Mouse (Mus musculus) limb, embryonic 15.5 days (tissue): ENCODE data around the gene Socs7. TPM values are rescaled to one million over a fixed set of nuclear protein-coding genes. Genes with fewer than 3 reads are reported as not detected.
"Not testable (repeated sequence)": the region's sequence is repeated elsewhere in the genome, so short reads cannot be mapped to it uniquely, and the experiment has no call there.

Experiments
- ATAC-seq: fragments of 200-750 bp; cut with Nextera tagmentation; 2 replicates; pipeline ENCODE4 v1.8.0; 2017; ENCODE audit warnings: low read depth, moderate TSS enrichment; ENCODE audit not compliant: insufficient number of reproducible peaks, low FRiP score, low TSS enrichment
- H3K27ac ChIP-seq: fragments of 300-500 bp; sonication (generic); 2 replicates; pipeline ENCODE4 v1.5.1; 2015; ENCODE audit warnings: moderate library complexity, mild to moderate bottlenecking, inconsistent platforms
- H3K27me3 ChIP-seq: fragments of 300-500 bp; sonication (generic); 2 replicates; pipeline ENCODE4 v1.6.1; 2015; ENCODE audit warnings: inconsistent platforms
- H3K36me3 ChIP-seq: fragments of 300-500 bp; sonication (generic); 2 replicates; pipeline ENCODE4 v1.6.1; 2015; ENCODE audit warnings: inconsistent platforms
- H3K4me1 ChIP-seq: fragments of 300-500 bp; sonication (generic); 2 replicates; pipeline ENCODE4 v1.6.1; 2015; ENCODE audit warnings: inconsistent platforms
- H3K4me2 ChIP-seq: fragments of 300-500 bp; sonication (generic); 2 replicates; pipeline ENCODE4 v1.6.1; 2015; ENCODE audit warnings: mild to moderate bottlenecking, inconsistent platforms
- H3K4me3 ChIP-seq: fragments of 300-500 bp; sonication (generic); 2 replicates; pipeline ENCODE4 v1.5.1; 2015; ENCODE audit warnings: mild to moderate bottlenecking, inconsistent platforms
- H3K9ac ChIP-seq: fragments of 300-500 bp; sonication (generic); 2 replicates; pipeline ENCODE4 v1.6.1; 2015; ENCODE audit warnings: inconsistent platforms
- H3K9me3 ChIP-seq: fragments of 300-500 bp; sonication (generic); 2 replicates; pipeline ENCODE4 v1.6.1; 2016; ENCODE audit warnings: inconsistent platforms
- WGBS: fragments of 180-500 bp; shearing (Covaris S2); methylation state at CpG from one replicate; pipeline ENCODE4 v1.1.7; 2015; 5-methylcytosine and 5-hydroxymethylcytosine counted together
- polyA plus RNA-seq: library from polyadenylated mRNA; unstranded; fragments of >200 nt; fragmentation: Nextera tagmentation; extraction: Ambion mirVana; gene quantifications from 2 replicates; pipeline ENCODE4 v1.2.1, GENCODE M21; 2015

Gene Socs7
- polyA plus RNA-seq, 1 experiment from 2014 or later = 4.4 TPM

DNA sequence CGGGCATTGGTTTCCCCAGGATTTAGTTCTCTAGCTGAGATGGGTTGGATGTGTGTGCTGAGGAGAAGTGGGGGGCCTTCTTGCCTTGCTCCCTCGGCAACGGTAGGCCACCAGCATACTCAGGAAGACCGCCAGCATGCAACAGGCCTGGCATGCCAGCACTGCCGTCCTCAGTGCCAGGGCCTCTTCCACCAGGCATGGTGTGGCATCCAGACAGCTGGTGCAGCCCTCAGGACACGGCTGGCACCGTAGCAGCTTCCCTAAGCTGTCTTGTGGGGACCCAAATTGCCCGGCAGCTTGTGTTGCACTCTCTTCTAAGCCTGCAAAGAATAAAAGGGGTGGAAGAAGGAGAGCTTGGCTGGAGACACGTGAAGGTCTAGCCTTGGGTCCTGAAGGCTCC lies 16.0 kb upstream of the Socs7 start:
- no peaks in the 10 kb centered on the region for H3K36me3 ChIP-seq
- 0 out of 2 replicates have a peak, but pooled peaks cover 3% of the 10 kb centered on the region for H3K27me3 ChIP-seq
- no peaks in the 10 kb centered on the region for H3K9me3 ChIP-seq
- peaks cover 22% of the 10 kb centered on the region for H3K4me1 ChIP-seq
- ATAC-seq = no peak
- no peak overlapping the region for H3K27ac ChIP-seq
- H3K4me3 ChIP-seq = no peak overlapping the region
- no peak overlapping the region for H3K4me2 ChIP-seq
- WGBS = 81% methylated on average over 9 of the region's 9 CpGs
- no peak overlapping the region for H3K9ac ChIP-seq

- no peak overlapping the region for H3K4me3 ChIP-seq
- WGBS = 83% methylated on average over 9 of the region's 9 CpGs
- H3K27me3 ChIP-seq = 0 out of 2 replicates have a peak, but pooled peaks cover 3% of the 10 kb centered on the region
- no peak overlapping the region for H3K4me2 ChIP-seq
- H3K27ac ChIP-seq = no peak overlapping the region
- ATAC-seq = no peak
- no peaks in the 10 kb centered on the region for H3K9me3 ChIP-seq
- no peaks in the 10 kb centered on the region for H3K36me3 ChIP-seq
- H3K9ac ChIP-seq = no peak overlapping the region
- H3K4me1 ChIP-seq = peaks cover 22% of the 10 kb centered on the region
These were observed 15.1 kb upstream of the Socs7 start for GRCm38 (mm10) chr11:97347291-97347690.

DNA sequence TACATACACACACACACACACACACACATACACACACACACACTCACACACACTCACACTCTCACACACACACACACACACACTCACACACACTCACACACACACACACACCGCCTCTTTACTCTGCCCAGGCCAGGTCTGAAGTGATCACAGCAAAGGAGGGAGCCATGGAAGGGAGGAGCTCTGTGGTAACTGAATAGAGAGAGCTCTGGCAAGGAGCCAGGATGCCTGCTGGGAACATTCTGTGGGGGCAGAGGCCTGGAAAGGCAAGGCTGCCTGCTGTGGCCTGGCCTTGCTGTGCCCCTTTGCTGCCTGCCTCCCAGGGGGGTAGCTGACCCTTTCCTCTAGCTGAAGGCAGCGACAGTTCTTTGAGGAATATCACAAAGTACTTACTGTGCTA lies 12.3 kb upstream of the Socs7 start:
- WGBS = 24% methylated on average over 2 of the region's 2 CpGs
- Histone ChIP-seq H3K27ac (peak overlapping the region; percentile 27; the same call in 1 of the 2 replicates), H3K9me3 (no peaks in the 10 kb centered on the region), H3K4me3 (no peak overlapping the region), H3K27me3 (no peaks in the 10 kb centered on the region), H3K4me1 (peaks cover 10% of the 10 kb centered on the region), H3K9ac (no peak overlapping the region), H3K36me3 (no peaks in the 10 kb centered on the region), H3K4me2 (no peak overlapping the region)
- ATAC-seq = peak; percentile 37; the same call in 1 of the 2 replicates

DNA sequence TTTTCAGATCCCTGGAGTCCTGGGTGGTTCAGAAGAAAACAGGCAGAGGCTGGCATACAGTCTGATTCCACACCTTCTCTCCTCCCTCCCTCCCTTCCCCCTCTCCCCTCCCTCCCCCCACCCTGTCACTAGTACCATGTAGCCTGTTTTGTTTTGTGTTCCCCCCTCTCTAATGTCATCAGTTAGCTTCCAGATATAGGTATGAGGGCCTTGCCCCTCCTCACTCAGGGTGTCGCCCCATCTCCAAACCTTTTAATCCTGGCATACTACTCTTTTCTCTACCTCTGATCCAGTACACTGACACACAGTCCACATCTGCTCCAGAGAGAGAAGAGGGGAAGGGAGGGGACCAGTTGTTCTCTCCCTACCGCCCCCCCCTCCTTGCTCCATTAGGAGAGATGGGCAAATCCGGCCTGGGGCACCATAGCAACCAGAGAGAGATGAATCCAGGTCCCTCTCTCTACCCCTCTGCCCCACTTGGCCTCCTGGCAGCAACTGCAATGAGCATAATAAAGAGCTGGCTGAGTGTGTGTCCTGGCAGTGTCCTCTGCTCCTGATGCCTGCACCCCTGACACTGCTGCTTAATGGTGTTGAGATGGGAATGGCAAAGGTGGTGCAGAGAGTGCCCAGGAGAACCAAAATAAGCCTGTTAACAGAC lies 10.2 kb upstream of the Socs7 start, which contains the start of gene Gpr179:
Gene Gpr179 (minus strand): TSS at position 51 of the 658 bp plus-strand sequence.
- no peaks in the 10 kb centered on the region for H3K9me3 ChIP-seq
- H3K27ac ChIP-seq = no peak within 1 kb of the TSS
- H3K4me1 ChIP-seq = peaks cover 10% of the 10 kb centered on the region
- H3K27me3 ChIP-seq = no peaks in the 10 kb centered on the region
- no peaks in the 10 kb centered on the region for H3K36me3 ChIP-seq
- ATAC-seq = no peak
- no peak within 1 kb of the TSS for H3K4me2 ChIP-seq
- H3K4me3 ChIP-seq = no peak within 1 kb of the TSS
- 73% methylated on average over 3 of the region's 3 CpGs for WGBS
- no peak within 1 kb of the TSS for H3K9ac ChIP-seq

GRCm38 (mm10) chr11:97352935-97353597 lies 9.3 kb upstream of the Socs7 start:
- Histone ChIP-seq H3K9ac (no peak overlapping the region), H3K36me3 (no peaks in the 10 kb centered on the region), H3K9me3 (no peaks in the 10 kb centered on the region), H3K27ac (no peak overlapping the region), H3K4me3 (no peak overlapping the region), H3K4me1 (peaks cover 10% of the 10 kb centered on the region), H3K4me2 (no peak overlapping the region), H3K27me3 (no peaks in the 10 kb centered on the region)
- ATAC-seq = no peak
- 42% methylated on average over 4 of the region's 4 CpGs for WGBS

- Histone ChIP-seq H3K4me1 (peaks cover 8% of the 10 kb centered on the region), H3K9me3 (no peaks in the 10 kb centered on the region), H3K27ac (no peak overlapping the region), H3K9ac (no peak overlapping the region), H3K4me3 (no peak overlapping the region), H3K36me3 (no peaks in the 10 kb centered on the region), H3K27me3 (no peaks in the 10 kb centered on the region), H3K4me2 (no peak overlapping the region)
- ATAC-seq = no peak
- WGBS = 68% methylated on average over 2 of the region's 2 CpGs
These were observed 7.7 kb upstream of the Socs7 start for GRCm38 (mm10) chr11:97354646-97355045.

GRCm38 (mm10) chr11:97355247-97355646 lies 7.1 kb upstream of the Socs7 start:
- Histone ChIP-seq H3K27ac (no peak overlapping the region), H3K4me3 (no peak overlapping the region), H3K4me2 (no peak overlapping the region), H3K36me3 (no peaks in the 10 kb centered on the region), H3K4me1 (peaks cover 1% of the 10 kb centered on the region; the same call in 1 of the 2 replicates), H3K9ac (no peak overlapping the region), H3K9me3 (no peaks in the 10 kb centered on the region), H3K27me3 (no peaks in the 10 kb centered on the region)
- 77% methylated on average over 7 of the region's 7 CpGs for WGBS
- ATAC-seq = no peak

- H3K27ac ChIP-seq, H3K36me3 ChIP-seq, H3K4me2 ChIP-seq, ATAC-seq, H3K4me3 ChIP-seq, H3K9ac ChIP-seq, H3K9me3 ChIP-seq, H3K4me1 ChIP-seq, H3K27me3 ChIP-seq: not testable (repeated sequence)
- 19% methylated on average over 6 of the region's 6 CpGs for WGBS
These were observed 4.7 kb upstream of the Socs7 start for GRCm38 (mm10) chr11:97357663-97358062.

- under 1% methylated on average over 38 of the region's 39 CpGs for WGBS
These were observed 245 bp downstream of the Socs7 start for GRCm38 (mm10) chr11:97362649-97362942.

DNA sequence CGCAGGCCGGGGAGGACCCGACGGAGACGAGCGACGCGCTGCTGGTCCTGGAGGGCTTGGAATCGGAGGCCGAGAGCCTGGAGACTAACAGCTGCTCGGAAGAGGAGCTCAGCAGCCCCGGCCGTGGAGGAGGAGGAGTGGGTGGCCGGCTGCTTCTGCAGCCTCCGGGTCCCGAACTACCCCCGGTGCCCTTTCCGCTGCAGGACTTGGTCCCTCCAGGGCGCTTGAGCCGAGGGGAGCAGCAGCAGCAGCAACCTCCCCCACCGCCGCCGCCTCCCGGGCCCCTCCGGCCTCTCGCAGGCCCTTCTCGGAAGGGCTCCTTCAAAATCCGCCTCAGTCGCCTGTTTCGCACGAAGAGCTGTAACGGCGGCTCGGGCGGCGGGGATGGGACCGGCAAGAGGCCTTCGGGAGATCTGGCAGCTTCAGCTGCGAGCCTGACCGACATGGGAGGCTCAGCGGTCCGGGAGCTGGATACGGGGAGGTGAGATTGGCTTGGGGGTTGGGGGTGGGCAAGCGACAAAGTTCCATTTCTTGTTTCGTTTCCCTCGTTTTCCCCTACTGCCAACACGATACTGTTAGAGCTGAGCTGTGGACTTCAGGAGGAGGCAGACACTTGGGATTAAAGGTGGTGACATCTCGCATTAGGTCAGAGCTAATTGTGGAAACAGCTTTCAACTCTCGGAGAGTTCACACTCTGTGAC lies 742 bp downstream of the Socs7 start:
- 0 out of 2 replicates have a peak, but pooled peaks cover 4% of the 10 kb centered on the region for H3K36me3 ChIP-seq
- ATAC-seq = no peak
- peak overlapping the region; percentile 98 for H3K9ac ChIP-seq
- peak overlapping the region; percentile 86 for H3K27ac ChIP-seq
- peak overlapping the region; percentile 87 for H3K4me2 ChIP-seq
- peak overlapping the region; percentile 92 for H3K4me3 ChIP-seq
- WGBS = under 1% methylated on average over 48 of the region's 49 CpGs
- no peaks in the 10 kb centered on the region for H3K27me3 ChIP-seq
- H3K4me1 ChIP-seq = peaks cover 41% of the 10 kb centered on the region
- no peaks in the 10 kb centered on the region for H3K9me3 ChIP-seq

More at GRCm38 (mm10) chr11:97362649-97362942, 245 bp downstream of the Socs7 start:
- Histone ChIP-seq H3K4me3 (peak overlapping the region; percentile 92), H3K36me3 (no peaks in the 10 kb centered on the region), H3K9ac (peak overlapping the region; percentile 98), H3K27me3 (no peaks in the 10 kb centered on the region), H3K27ac (peak overlapping the region; percentile 86), H3K4me2 (peak overlapping the region; percentile 87), H3K9me3 (no peaks in the 10 kb centered on the region), H3K4me1 (peaks cover 37% of the 10 kb centered on the region)
- 0 out of 2 replicates have a peak, but pooled peaks have one; percentile 5 for ATAC-seq

- H3K36me3 ChIP-seq = 0 out of 2 replicates have a peak, but pooled peaks cover 5% of the 10 kb centered on the region
- peak overlapping the region; percentile 92 for H3K4me3 ChIP-seq
- no peak for ATAC-seq
- H3K4me1 ChIP-seq = peaks cover 46% of the 10 kb centered on the region
- peak overlapping the region; percentile 86 for H3K27ac ChIP-seq
- WGBS = under 1% methylated on average over 7 of the region's 7 CpGs
- no peaks in the 10 kb centered on the region for H3K9me3 ChIP-seq
- H3K9ac ChIP-seq = peak overlapping the region; percentile 98
- H3K4me2 ChIP-seq = peak overlapping the region; percentile 87
- H3K27me3 ChIP-seq = no peaks in the 10 kb centered on the region
These were observed 1.3 kb downstream of the Socs7 start for GRCm38 (mm10) chr11:97363644-97363995.

- H3K27me3 ChIP-seq = no peaks in the 10 kb centered on the region
- no peaks in the 10 kb centered on the region for H3K9me3 ChIP-seq
- ATAC-seq = no peak
- H3K27ac ChIP-seq = no peak overlapping the region
- peaks cover 51% of the 10 kb centered on the region for H3K4me1 ChIP-seq
- 0 out of 2 replicates have a peak, but pooled peaks cover 5% of the 10 kb centered on the region for H3K36me3 ChIP-seq
- WGBS = 51% methylated on average over 1 of the region's 1 CpGs
- no peak overlapping the region for H3K9ac ChIP-seq
- H3K4me2 ChIP-seq = no peak overlapping the region
- peak overlapping the region; percentile 3; the same call in 1 of the 2 replicates for H3K4me3 ChIP-seq
These were observed 3.2 kb downstream of the Socs7 start for GRCm38 (mm10) chr11:97365556-97365955.
